ENCODE assay signal across 9 mouse cellular contexts in the genomic region with DNA sequence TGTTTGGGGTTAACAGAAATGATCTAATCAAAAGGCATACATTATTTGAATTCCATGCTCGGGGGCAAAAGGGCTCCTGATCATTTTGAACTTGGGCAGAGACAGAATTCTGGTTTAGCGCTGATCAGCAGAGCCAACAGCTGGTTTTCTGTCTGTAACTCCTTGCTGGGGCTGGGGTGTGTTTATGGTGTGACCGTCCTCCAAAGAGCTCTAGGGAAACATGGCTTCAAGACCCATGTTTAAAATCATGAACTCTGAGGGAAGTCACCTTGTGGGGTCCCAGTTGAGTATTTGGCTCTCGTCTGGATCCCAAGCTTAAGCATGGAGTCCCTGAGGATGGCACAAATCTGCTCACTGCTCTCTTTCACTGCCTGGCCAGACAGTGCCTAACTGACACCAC.
DNase-seq lines count a peak whose midpoint lies in the region; ATAC-seq and TF ChIP-seq lines count a peak whose summit lies in the region.
"Had no signal": no experiment of that assay in that cellular context is flagged by ENCODE, and none has a peak within 500 bp of the region (broad histone marks: within the 10 kb centered on the region; RNA-seq: fewer than 3 reads in every experiment).

No protein-coding gene starts in this region.

- intact Hi-C loops in heart, postnatal 36 days (cut with DNase I), result loop anchor here (5.0 kb wide), 1 partner anchor 184 kb away; a partner anchor contains a TSS

- peak overlapping the region; percentile 60; the same call in 1 of the 2 replicates for H3K27ac ChIP-seq in cerebellum, adult 2 months (ENCODE audit: insufficient read depth, low read length)
- H3K27ac ChIP-seq in heart, embryonic 13.5 days (replicated peaks), result peak overlapping the region; percentile 86
- peak overlapping the region; percentile 76 for H3K27ac ChIP-seq in layer of hippocampus, adult 2 months
- peak overlapping the region; percentile 56 for H3K27ac ChIP-seq in spleen, adult 2 months (ENCODE audit: insufficient read depth, low read length)

- H3K27me3 ChIP-seq in cerebellum, adult 2 months (ENCODE audit: control insufficient read depth, insufficient read depth, low read length), result no peaks in the 10 kb centered on the region
- H3K27me3 ChIP-seq in heart, embryonic 13.5 days (replicated peaks), result no peaks in the 10 kb centered on the region
- H3K27me3 ChIP-seq in spleen, adult 2 months (ENCODE audit: control insufficient read depth, insufficient read depth, low read length), result no peaks in the 10 kb centered on the region
- H3K27me3 ChIP-seq: liver, embryonic 13.5 days had no signal

- WGBS in cerebellum, adult 2 months, result 39% methylated on average over 4 of the region's 4 CpGs
- 51% methylated on average over 4 of the region's 4 CpGs for WGBS in heart, embryonic 13.5 days
- whole genome bisulfite sequencing in spleen, adult 2 months, result 78% methylated on average over 4 of the region's 4 CpGs

- H3K4me1 ChIP-seq in cerebellum, adult 2 months (ENCODE audit: control insufficient read depth, insufficient read depth, low read length), result peaks cover 51% of the 10 kb centered on the region
- peaks cover 76% of the 10 kb centered on the region for H3K4me1 ChIP-seq in heart, embryonic 13.5 days
- H3K4me1 ChIP-seq in spleen, adult 2 months (ENCODE audit: control insufficient read depth, insufficient read depth, insufficient read length), result peaks cover 21% of the 10 kb centered on the region; the same call in 1 of the 2 replicates

- no peak for DNase-seq in cerebellum, adult 2 months
- DNase-seq in cerebellum, adult 11 months, result no peak
- no peak for DNase-seq in heart, postnatal 36 days
- no peak for DNase-seq in layer of hippocampus, adult 2 months (ENCODE audit: low spot score in 2 of 2)
- DNase-seq in layer of hippocampus, postnatal 36 days, result no peak
- no peak for DNase-seq in spleen, adult 2 months (ENCODE audit: low read depth in 1 of 2, low spot score in 2 of 2)
- DNase-seq in spleen, postnatal 14 days (ENCODE audit: low spot score in 2 of 2), result no peak
- DNase-seq: liver, embryonic 13.5 days had no signal

- H3K4me3 ChIP-seq in cerebellum, adult 2 months (replicated peaks; ENCODE audit: insufficient read depth, low read depth, low read length), result no peak overlapping the region
- H3K4me3 ChIP-seq in heart, embryonic 13.5 days, result peak overlapping the region; percentile 19; the same call in 1 of the 2 replicates
- no peak overlapping the region; the same call in 1 of the 2 replicates for H3K4me3 ChIP-seq in layer of hippocampus, adult 2 months
- H3K4me3 ChIP-seq in spleen, adult 2 months (ENCODE audit: extremely low read depth, insufficient read depth, insufficient read length), result peak overlapping the region; percentile 5; the same call in 1 of the 2 replicates
- H3K4me3 ChIP-seq: liver, embryonic 13.5 days had no signal

- H3K36me3 ChIP-seq in heart, embryonic 13.5 days, result no peaks in the 10 kb centered on the region
- no peaks in the 10 kb centered on the region for H3K36me3 ChIP-seq in spleen, adult 2 months (ENCODE audit: control insufficient read depth, insufficient read depth, low read length)
- H3K36me3 ChIP-seq: liver, embryonic 13.5 days had no signal

- peak overlapping the region; percentile 58 for H3K4me2 ChIP-seq in heart, embryonic 13.5 days
- H3K4me2 ChIP-seq: liver, embryonic 13.5 days had no signal

- H3K9ac ChIP-seq in heart, embryonic 13.5 days, result no peak overlapping the region
- H3K9ac ChIP-seq: liver, embryonic 13.5 days had no signal

- ATAC-seq in heart, embryonic 13.5 days (ENCODE audit: extremely low read depth, insufficient number of reproducible peaks, low FRiP score, low TSS enrichment), result no peak

- TF ChIP-seq CTCF in cerebellum, adult 2 months (IDR thresholded peaks at IDR 0.05; ENCODE audit: borderline replicate concordance, insufficient read depth, low read depth, low read length), result no peak
- TF ChIP-seq CTCF in layer of hippocampus, adult 2 months (conservative IDR thresholded peaks at IDR 0.05), result no peak
- no peak for TF ChIP-seq CTCF in spleen, adult 2 months (IDR thresholded peaks at IDR 0.05; ENCODE audit: extremely low read depth, insufficient read depth, insufficient read length, insufficient replicate concordance)

- TF ChIP-seq POLR2A in cerebellum, adult 2 months (IDR thresholded peaks at IDR 0.05; ENCODE audit: borderline replicate concordance, insufficient read depth, low read length), result no peak
- TF ChIP-seq POLR2A in spleen, adult 2 months (IDR thresholded peaks at IDR 0.05; ENCODE audit: low read depth, low read length), result no peak

- H3K9me3 ChIP-seq in heart, embryonic 13.5 days, result no peaks in the 10 kb centered on the region
- H3K9me3 ChIP-seq: liver, embryonic 13.5 days had no signal

Comparison
In these comparisons a context has a peak if more than half of its experiments do, and no peak if none do; other contexts are left out.
1. H3K4me3 ChIP-seq: peak in heart, embryonic 13.5 days (single experiment) and spleen, adult 2 months (single experiment); none in cerebellum, adult 2 months (single experiment) and layer of hippocampus, adult 2 months (single experiment).
2. Peak in every context shown above with its lines, with median percentiles within 50 percentile points of each other: H3K27ac ChIP-seq.